Mouse (Mus musculus) liver, adult 2 months (tissue): ENCODE data around the gene Clec16a.

Experiments used
- CTCF ChIP-seq: fragments of 200-500 bp; IDR thresholded peaks from 2 replicates; pipeline ENCODE4 v1.5.1; 2011; ENCODE audit warnings: low read depth, low read length, control low read depth
- POLR2A ChIP-seq: fragments of 200-500 bp; IDR thresholded peaks from 2 replicates; pipeline ENCODE4 v1.6.1; 2011; ENCODE audit warnings: low read length, control low read depth; ENCODE audit not compliant: insufficient read depth; ENCODE audit errors: extremely low read depth

DNA sequence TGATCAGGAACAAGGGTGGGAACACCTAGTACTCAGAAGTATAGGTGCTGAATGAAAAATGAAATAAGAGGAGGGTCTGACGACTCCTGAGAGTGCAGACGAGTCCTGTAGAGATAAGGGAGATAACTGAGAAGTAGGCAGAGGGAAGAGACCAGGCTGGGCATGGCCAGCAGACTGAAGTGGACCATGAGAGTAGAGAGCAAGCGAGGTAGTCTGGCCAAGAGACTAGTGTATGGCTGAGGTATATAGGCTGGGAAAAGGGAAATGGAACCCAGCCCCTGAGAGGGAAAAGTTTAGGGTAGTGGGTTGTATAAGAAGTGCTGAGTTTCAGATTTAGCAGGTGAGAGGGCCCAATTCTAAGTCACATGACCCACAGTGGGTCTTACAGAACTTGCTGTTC is 84.2 kb downstream of the Clec16a start:
- TF ChIP-seq CTCF: no peak
- TF ChIP-seq POLR2A: no peak
